Mouse (Mus musculus) thymus, postnatal 14 days (tissue): ENCODE measurements around the gene Sesn1.
A peak's percentile ranks its signal among the peaks of the same experiment; 100 is the strongest.
"Not testable (repeated sequence)": the region's sequence is repeated elsewhere in the genome, so short reads cannot be mapped to it uniquely, and the experiment has no call there.

ENCODE experiments used
- DNase-seq: peaks from one replicate; pipeline ENCODE4 v3.0.0; 2021

Gene Sesn1

GRCm38 (mm10) chr10:41822573-41823281 is 13.0 kb downstream of the Sesn1 start:
- DNase-seq: no peak

- DNase-seq: not testable (repeated sequence)
Measured at GRCm38 (mm10) chr10:41823282-41823675, 13.5 kb downstream of the Sesn1 start.

GRCm38 (mm10) chr10:41823916-41824315 is 14.2 kb downstream of the Sesn1 start:
- DNase-seq: no peak

- no peak for DNase-seq
Measured at GRCm38 (mm10) chr10:41825041-41825440, 15.3 kb downstream of the Sesn1 start.

GRCm38 (mm10) chr10:41825996-41826395 is 16.3 kb downstream of the Sesn1 start:
- no peak for DNase-seq

GRCm38 (mm10) chr10:41826526-41827116 is 16.9 kb downstream of the Sesn1 start:
- DNase-seq: no peak

GRCm38 (mm10) chr10:41827784-41828183 is 18.0 kb downstream of the Sesn1 start:
- DNase-seq: no peak

- DNase-seq: no peak
Measured at GRCm38 (mm10) chr10:41829191-41829590, 19.5 kb downstream of the Sesn1 start.

- DNase-seq: no peak
Measured at GRCm38 (mm10) chr10:41829980-41830379, 20.2 kb downstream of the Sesn1 start.

GRCm38 (mm10) chr10:41830445-41830844 is 20.7 kb downstream of the Sesn1 start:
- no peak for DNase-seq

- DNase-seq: peak; percentile 77
Measured at GRCm38 (mm10) chr10:41830851-41831522, 21.3 kb downstream of the Sesn1 start.

- no peak for DNase-seq
Measured at GRCm38 (mm10) chr10:41832191-41832590, 22.5 kb downstream of the Sesn1 start.

GRCm38 (mm10) chr10:41834131-41834530 is 24.4 kb downstream of the Sesn1 start:
- peak; percentile 51 for DNase-seq

- no peak for DNase-seq
Measured at GRCm38 (mm10) chr10:41838911-41839310, 29.2 kb downstream of the Sesn1 start.

GRCm38 (mm10) chr10:41847737-41848136 is 38.0 kb downstream of the Sesn1 start:
- DNase-seq: no peak

GRCm38 (mm10) chr10:41848721-41849120 is 39.0 kb downstream of the Sesn1 start:
- DNase-seq: no peak

GRCm38 (mm10) chr10:41859820-41860219 is 50.1 kb downstream of the Sesn1 start:
- no peak for DNase-seq

GRCm38 (mm10) chr10:41860275-41860688 is 50.5 kb downstream of the Sesn1 start:
- no peak for DNase-seq

- DNase-seq: no peak
Measured at GRCm38 (mm10) chr10:41863053-41863452, 53.3 kb downstream of the Sesn1 start.

- DNase-seq: no peak
Measured at GRCm38 (mm10) chr10:41866069-41866837, 56.5 kb downstream of the Sesn1 start.

- DNase-seq: no peak
Measured at GRCm38 (mm10) chr10:41866838-41867154, 57.1 kb downstream of the Sesn1 start.

GRCm38 (mm10) chr10:41867956-41868355 is 58.2 kb downstream of the Sesn1 start:
- no peak for DNase-seq

- DNase-seq: no peak
Measured at GRCm38 (mm10) chr10:41870101-41870500, 60.4 kb downstream of the Sesn1 start.
